Mouse (Mus musculus) liver, embryonic 14.5 days (tissue): ENCODE results near the gene C530008M17Rik. TPM values are rescaled to one million over a fixed set of nuclear protein-coding genes. Genes with fewer than 3 reads are reported as not detected.

Source experiments
- ATAC-seq: fragments of 200-750 bp; cut with Nextera tagmentation; 2 replicates; pipeline ENCODE4 v1.8.0; 2017; ENCODE audit warnings: moderate number of reproducible peaks, mild to moderate bottlenecking, moderate library complexity; ENCODE audit not compliant: insufficient read depth
- DNase-seq, 3 experiments: peaks; one replicate each; pipeline ENCODE4 v3.0.0-alpha.2; 2012 to 2013; ENCODE audit warnings: low read depth in 3 of 3, low spot score in 3 of 3
- H3K27ac ChIP-seq: fragments of 300-500 bp; sonication (generic); 2 replicates; pipeline ENCODE4 v1.5.1; 2014; ENCODE audit warnings: moderate library complexity, mild to moderate bottlenecking, control low read depth, inconsistent platforms
- H3K27me3 ChIP-seq: fragments of 300-500 bp; sonication (generic); 2 replicates; pipeline ENCODE4 v1.6.1; 2014; ENCODE audit warnings: mild to moderate bottlenecking, low read length, moderate library complexity; ENCODE audit not compliant: control insufficient read depth, insufficient read depth
- H3K36me3 ChIP-seq: fragments of 300-500 bp; sonication (generic); replicated peaks from 2 replicates; pipeline ENCODE4 v1.6.1; 2014; ENCODE audit warnings: low read depth; ENCODE audit not compliant: control insufficient read depth, insufficient read depth
- H3K4me1 ChIP-seq, 2 experiments: fragments of 200-500 bp in 1 of 2; fragments of 300-500 bp in 1 of 2; sonication (generic) in 1 of 2; replicated peaks; 2 replicates each; pipeline ENCODE4 v1.6.1; 2012 to 2014; ENCODE audit warnings: antibody characterized with exemption in 1 of 2, inconsistent platforms in 1 of 2, low read length in 1 of 2; ENCODE audit not compliant: control insufficient read depth in 2 of 2, insufficient read depth in 2 of 2
- H3K4me2 ChIP-seq: fragments of 300-500 bp; sonication (generic); 2 replicates; pipeline ENCODE4 v1.6.1; 2014; ENCODE audit warnings: low read depth, mild to moderate bottlenecking, control low read depth, moderate library complexity
- H3K4me3 ChIP-seq, 2 experiments: fragments of 200-500 bp in 1 of 2; fragments of 300-500 bp in 1 of 2; sonication (generic) in 1 of 2; 2 replicates each; pipeline ENCODE4 v1.5.1; 2012 to 2014; ENCODE audit warnings: low read depth in 2 of 2, low read length in 2 of 2, mild to moderate bottlenecking in 2 of 2, control low read depth in 1 of 2, inconsistent platforms in 1 of 2, moderate library complexity in 1 of 2; ENCODE audit not compliant: insufficient read depth in 1 of 2
- H3K9ac ChIP-seq: fragments of 300-500 bp; sonication (generic); replicated peaks from 2 replicates; pipeline ENCODE4 v1.6.1; 2014; ENCODE audit warnings: mild to moderate bottlenecking, control low read depth, moderate library complexity
- H3K9me3 ChIP-seq: fragments of 300-500 bp; sonication (generic); 2 replicates; pipeline ENCODE4 v1.6.1; 2016; ENCODE audit warnings: low read length, mixed read lengths; ENCODE audit not compliant: control insufficient read depth
- CTCF ChIP-seq: IDR thresholded peaks from 2 replicates; pipeline ENCODE4 v1.5.1; 2016; ENCODE audit warnings: antibody characterized with exemption, low read depth, control low read depth
- EP300 ChIP-seq: IDR thresholded peaks from 2 replicates; pipeline ENCODE4 v1.6.1; 2016; ENCODE audit warnings: antibody characterized with exemption, low read depth
- WGBS: fragments of 180-500 bp; shearing (Covaris S2); extraction: QIAGEN DNeasy Blood & Tissue Kit; methylation state at CpG from one replicate; pipeline ENCODE4 v1.1.7; 2014; ENCODE audit not compliant: insufficient replicate concordance; 5-methylcytosine and 5-hydroxymethylcytosine counted together
- polyA plus RNA-seq, 2 experiments: library from polyadenylated mRNA; depleted of rRNA in 1 of 2; stranded (reverse) in 1 of 2; unstranded in 1 of 2; fragments of >200 nt; fragmentation: Nextera tagmentation in 1 of 2; extraction: Ambion mirVana in 1 of 2; gene quantifications; 2 replicates each; pipeline versions ENCODE4 v1.2.1 to v1.2.3; 2012 to 2014

Gene C530008M17Rik
- polyA plus RNA-seq, 2 experiments: 4.3 to 7.7 TPM

DNA sequence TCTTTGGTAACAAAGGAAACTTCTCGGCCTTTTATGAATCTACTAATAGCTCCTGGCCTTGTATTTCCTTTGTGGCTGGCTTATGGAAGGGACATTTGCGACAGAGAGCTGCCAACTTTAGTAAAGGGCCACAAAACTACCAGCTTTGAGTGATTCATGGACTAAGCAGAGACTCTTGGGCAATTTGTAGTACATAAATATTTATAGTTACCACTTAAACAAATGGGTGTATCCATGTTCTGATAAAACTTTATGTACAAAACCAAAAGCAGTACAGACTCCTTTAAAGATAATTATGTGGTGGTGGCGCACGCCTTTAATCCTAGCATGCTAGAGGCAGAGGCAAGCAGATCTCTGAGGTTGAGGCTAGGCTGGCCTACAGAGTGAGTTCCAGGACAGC, 133.6 kb downstream of the C530008M17Rik start:
- 60% methylated on average over 4 of the region's 4 CpGs for WGBS

DNA sequence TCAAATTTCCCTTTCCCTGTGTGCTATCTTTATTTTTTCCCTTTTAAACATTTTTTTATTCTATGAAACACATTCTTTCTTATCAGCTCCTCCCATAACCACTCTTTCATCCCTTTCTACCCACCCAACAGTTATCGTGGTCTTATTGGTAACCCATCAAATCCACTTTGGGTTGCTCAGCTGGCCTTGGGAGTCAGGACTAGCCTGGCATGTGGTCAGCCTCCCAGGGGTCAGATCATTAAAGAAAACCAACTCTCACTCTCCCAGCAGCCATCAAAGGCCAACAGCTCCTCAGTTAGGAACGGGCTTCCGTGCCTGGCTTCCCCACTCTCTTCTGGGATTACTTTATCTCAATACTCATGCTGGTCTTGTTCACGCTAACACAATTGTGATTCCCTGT, 135.0 kb downstream of the C530008M17Rik start:
- Histone ChIP-seq H3K27me3 (no peaks in the 10 kb centered on the region), H3K4me2 (no peak overlapping the region), H3K36me3 (no peaks in the 10 kb centered on the region), H3K9me3 (no peaks in the 10 kb centered on the region), H3K4me3 (no peak overlapping the region), H3K4me1 (peaks cover 0 to 2% of the 10 kb centered on the region in 2 experiments; a peak in 1 of 4 replicates), H3K9ac (no peak overlapping the region), H3K27ac (no peak overlapping the region)
- TF ChIP-seq CTCF (no peak), EP300 (no peak)
- no peak for ATAC-seq
- WGBS: 65% methylated on average over 4 of the region's 4 CpGs
- DNase-seq: no peak

More for the DNA sequence above, 133.6 kb downstream of the C530008M17Rik start:
- Histone ChIP-seq H3K9me3 (no peaks in the 10 kb centered on the region), H3K4me3 (no peak overlapping the region), H3K27me3 (no peaks in the 10 kb centered on the region), H3K27ac (no peak overlapping the region), H3K4me1 (peaks cover 0 to 2% of the 10 kb centered on the region in 2 experiments; a peak in 1 of 4 replicates), H3K36me3 (no peaks in the 10 kb centered on the region), H3K4me2 (no peak overlapping the region), H3K9ac (no peak overlapping the region)
- DNase-seq (no peak), ATAC-seq (no peak)
- no peak for TF ChIP-seq CTCF
- no peak for TF ChIP-seq EP300

DNA sequence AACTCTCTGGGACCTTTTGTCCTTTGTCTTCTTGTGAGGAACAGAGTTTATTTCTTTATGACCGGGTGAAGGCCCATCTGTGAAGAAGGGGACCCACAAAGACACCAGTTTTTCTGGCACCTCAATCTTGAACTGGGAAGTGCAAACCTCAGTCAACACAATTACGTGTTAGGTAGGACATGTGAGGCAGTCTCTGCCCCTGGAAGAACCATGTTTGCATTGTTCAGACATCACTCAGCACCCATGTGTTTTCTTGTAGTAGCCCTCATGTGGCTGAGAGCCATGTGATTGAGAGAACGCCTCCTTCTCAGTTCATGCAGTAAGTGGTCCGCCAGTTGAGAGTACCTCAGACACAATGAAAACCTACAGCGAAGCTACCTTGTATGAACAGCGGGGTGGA, 136.4 kb downstream of the C530008M17Rik start:
- no peak overlapping the region for H3K4me3 ChIP-seq
- WGBS: 85% methylated on average over 6 of the region's 6 CpGs
- H3K27ac ChIP-seq: no peak overlapping the region
- no peaks in the 10 kb centered on the region for H3K36me3 ChIP-seq
- H3K4me2 ChIP-seq: no peak overlapping the region
- peaks cover 0 to 2% of the 10 kb centered on the region in 2 experiments; a peak in 1 of 4 replicates for H3K4me1 ChIP-seq
- ATAC-seq: no peak
- no peak overlapping the region for H3K9ac ChIP-seq
- no peak for TF ChIP-seq CTCF
- no peak for TF ChIP-seq EP300
- H3K27me3 ChIP-seq: no peaks in the 10 kb centered on the region
- no peak for DNase-seq
- H3K9me3 ChIP-seq: no peaks in the 10 kb centered on the region

DNA sequence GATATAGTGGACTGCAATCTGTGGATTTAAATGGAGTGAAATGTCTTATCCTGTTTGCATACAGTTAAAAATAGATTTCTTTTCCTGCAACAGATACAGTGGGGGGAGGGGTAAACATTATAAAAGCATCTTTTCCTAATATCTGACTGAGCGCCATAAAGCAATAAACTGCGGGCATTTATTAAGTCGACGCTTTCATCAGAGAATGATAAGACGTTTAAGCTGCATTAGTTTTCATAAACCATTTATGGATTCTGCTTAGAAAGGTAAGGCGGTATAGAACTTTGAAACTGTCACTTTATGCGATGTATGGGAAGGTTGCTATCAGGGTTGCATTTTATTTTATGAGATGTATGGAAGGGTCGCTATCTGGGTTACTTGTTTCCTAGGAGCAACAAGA, 141.7 kb downstream of the C530008M17Rik start:
- H3K4me3 ChIP-seq: no peak overlapping the region
- no peak for ATAC-seq
- no peak overlapping the region for H3K27ac ChIP-seq
- no peaks in the 10 kb centered on the region for H3K27me3 ChIP-seq
- no peak for DNase-seq
- TF ChIP-seq CTCF (no peak), EP300 (no peak)
- 85% methylated on average over 8 of the region's 8 CpGs for WGBS
- H3K9me3 ChIP-seq: no peaks in the 10 kb centered on the region
- H3K4me1 ChIP-seq: no peaks in the 10 kb centered on the region
- H3K9ac ChIP-seq: no peak overlapping the region
- no peak overlapping the region for H3K4me2 ChIP-seq
- no peaks in the 10 kb centered on the region for H3K36me3 ChIP-seq

DNA sequence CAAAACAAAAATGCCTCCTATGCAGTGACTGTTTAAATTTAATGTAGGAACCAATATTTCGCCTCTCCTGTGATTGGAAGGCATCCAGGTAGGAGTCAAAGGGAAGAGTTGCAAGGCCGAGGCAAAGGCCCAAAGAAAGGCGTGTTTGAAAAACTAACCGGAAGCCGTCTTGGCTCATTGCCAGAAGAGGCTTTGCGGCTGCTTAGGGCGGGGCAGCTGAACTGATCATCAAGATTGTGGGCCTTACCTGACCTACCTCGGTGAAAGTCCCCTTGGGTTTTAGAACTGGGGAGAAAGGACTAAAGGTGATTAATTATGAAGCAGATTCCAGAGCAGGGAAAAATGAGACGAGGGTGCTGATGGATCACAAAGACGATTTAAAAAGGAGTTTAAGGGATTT, 143.2 kb downstream of the C530008M17Rik start:
- WGBS: 64% methylated on average over 10 of the region's 10 CpGs
- Histone ChIP-seq H3K4me1 (no peaks in the 10 kb centered on the region), H3K36me3 (no peaks in the 10 kb centered on the region), H3K27ac (no peak overlapping the region), H3K27me3 (no peaks in the 10 kb centered on the region), H3K4me3 (no peak overlapping the region), H3K9ac (no peak overlapping the region), H3K4me2 (no peak overlapping the region), H3K9me3 (no peaks in the 10 kb centered on the region)
- DNase-seq (no peak), ATAC-seq (no peak)
- TF ChIP-seq EP300 (no peak), CTCF (no peak)
